27 mouse cellular contexts compared by ENCODE assay signal in genomic region chr5:129774661-129775060, GRCm38 (mm10).
"Had no signal": no experiment of that assay in that cellular context is flagged by ENCODE, and none has a peak within 500 bp of the region (broad histone marks: within the 10 kb centered on the region; RNA-seq: fewer than 3 reads in every experiment).

No protein-coding gene starts in this region.

- H3K9ac ChIP-seq: embryonic facial prominence, embryonic 12.5 days; embryonic facial prominence, embryonic 13.5 days; embryonic facial prominence, embryonic 15.5 days; forebrain, embryonic 12.5 days; forebrain, embryonic 13.5 days; forebrain, embryonic 15.5 days; forebrain, postnatal 0 days had no signal

- ATAC-seq: forebrain, embryonic 13.5 days; forebrain, embryonic 14.5 days; forebrain, embryonic 15.5 days; forebrain, embryonic 16.5 days; forebrain, postnatal 0 days had no signal

- H3K27ac ChIP-seq: embryonic facial prominence, embryonic 10.5 days; embryonic facial prominence, embryonic 12.5 days; embryonic facial prominence, embryonic 13.5 days; embryonic facial prominence, embryonic 15.5 days; forebrain, embryonic 10.5 days; forebrain, embryonic 12.5 days; forebrain, embryonic 13.5 days; forebrain, embryonic 15.5 days; gastrocnemius, adult 2 months; heart, adult 2 months had no signal

- H3K4me2 ChIP-seq: embryonic facial prominence, embryonic 12.5 days; embryonic facial prominence, embryonic 13.5 days; embryonic facial prominence, embryonic 15.5 days; forebrain, embryonic 12.5 days; forebrain, embryonic 13.5 days; forebrain, embryonic 15.5 days had no signal

- H3K36me3 ChIP-seq: embryonic facial prominence, embryonic 12.5 days; forebrain, embryonic 12.5 days; forebrain, embryonic 15.5 days had no signal

- H3K27me3 ChIP-seq: embryonic facial prominence, embryonic 12.5 days; embryonic facial prominence, embryonic 13.5 days; embryonic facial prominence, embryonic 15.5 days; forebrain, embryonic 12.5 days; forebrain, embryonic 13.5 days; forebrain, embryonic 15.5 days had no signal

- DNase-seq: cerebellum, adult 9-10 months; cerebellum, adult 9-11 months; cerebellum, postnatal 10 days; cerebellum, postnatal 14 days; cerebellum, postnatal 25 days; cerebellum, postnatal 36 days; embryo, embryonic 11 days; forebrain, postnatal 0 days; gastrocnemius, adult 2 months; gastrocnemius, postnatal 10 days; gastrocnemius, postnatal 14 days; gastrocnemius, postnatal 25 days; gastrocnemius, postnatal 36 days; heart, adult 11 months; heart, adult 18-20 months; heart, adult 2 months had no signal

- H3K9me3 ChIP-seq: embryonic facial prominence, embryonic 10.5 days; embryonic facial prominence, embryonic 12.5 days; embryonic facial prominence, embryonic 13.5 days; embryonic facial prominence, embryonic 15.5 days; forebrain, embryonic 10.5 days; forebrain, embryonic 12.5 days; forebrain, embryonic 13.5 days; forebrain, embryonic 15.5 days had no signal

- H3K4me3 ChIP-seq: embryonic facial prominence, embryonic 10.5 days; embryonic facial prominence, embryonic 12.5 days; embryonic facial prominence, embryonic 13.5 days; embryonic facial prominence, embryonic 15.5 days; erythroblast, embryonic 14.5 days; forebrain, embryonic 10.5 days; forebrain, embryonic 12.5 days; forebrain, embryonic 13.5 days; forebrain, embryonic 15.5 days; gastrocnemius, adult 2 months; heart, adult 2 months had no signal
